Mouse (Mus musculus) midbrain, embryonic 10.5 days (tissue): ENCODE measurements around the gene Olfr1277. TPM values are rescaled to one million over a fixed set of nuclear protein-coding genes. Genes with fewer than 3 reads are reported as not detected.

Experiments used
- DNase-seq: peaks from one replicate; pipeline ENCODE4 v3.0.0-alpha.2; 2017; ENCODE audit warnings: low spot score
- H3K27ac ChIP-seq: fragments of 300-500 bp; sonication (generic); replicated peaks from 2 replicates; pipeline ENCODE4 v1.5.1; 2016; ENCODE audit warnings: mild to moderate bottlenecking
- H3K27me3 ChIP-seq: fragments of 300-500 bp; sonication (generic); 2 replicates; pipeline ENCODE4 v1.6.1; 2016; ENCODE audit warnings: low read depth, mild to moderate bottlenecking; ENCODE audit not compliant: poor library complexity, severe bottlenecking
- H3K36me3 ChIP-seq: fragments of 300-500 bp; sonication (generic); 2 replicates; pipeline ENCODE4 v1.6.1; 2016; ENCODE audit warnings: mild to moderate bottlenecking, moderate library complexity
- H3K4me1 ChIP-seq: fragments of 300-500 bp; sonication (generic); 2 replicates; pipeline ENCODE4 v1.6.1; 2016
- H3K4me3 ChIP-seq: fragments of 300-500 bp; sonication (generic); 2 replicates; pipeline ENCODE4 v1.5.1; 2016; ENCODE audit warnings: mild to moderate bottlenecking, moderate library complexity
- H3K9me3 ChIP-seq: fragments of 300-500 bp; sonication (generic); replicated peaks from 2 replicates; pipeline ENCODE4 v1.6.1; 2016; ENCODE audit warnings: mild to moderate bottlenecking
- WGBS: fragments of 180-500 bp; shearing (Covaris S2); methylation state at CpG from one replicate; pipeline ENCODE4 v1.1.7; 2016; 5-methylcytosine and 5-hydroxymethylcytosine counted together
- polyA plus RNA-seq: library from polyadenylated mRNA; unstranded; fragments of >200 nt; fragmentation: Nextera tagmentation; extraction: Ambion mirVana; gene quantifications from 2 replicates; pipeline ENCODE4 v1.2.1, GENCODE M21; 2016

Olfr1277 gene
- not detected in 2 replicates for polyA plus RNA-seq

- no peaks in the 10 kb centered on the region for H3K36me3 ChIP-seq
- H3K4me3 ChIP-seq, result no peak within 1 kb of the TSS
- 83% methylated on average over 2 of the region's 2 CpGs for WGBS
- H3K27me3 ChIP-seq, result no peaks in the 10 kb centered on the region
- H3K9me3 ChIP-seq, result no peaks in the 10 kb centered on the region
- no peak within 1 kb of the TSS for H3K27ac ChIP-seq
- DNase-seq, result no peak
- no peaks in the 10 kb centered on the region for H3K4me1 ChIP-seq
Measured at GRCm38 (mm10) chr2:111274006-111274405, at the start of gene Olfr1277. TSS of gene Olfr1277 (minus strand) at chr2:111274106.

- no peak within 1 kb of the TSS for H3K4me3 ChIP-seq
- no peaks in the 10 kb centered on the region for H3K27me3 ChIP-seq
- no peak for DNase-seq
- no peaks in the 10 kb centered on the region for H3K4me1 ChIP-seq
- no peak within 1 kb of the TSS for H3K27ac ChIP-seq
- H3K9me3 ChIP-seq, result no peaks in the 10 kb centered on the region
- H3K36me3 ChIP-seq, result no peaks in the 10 kb centered on the region
Measured at GRCm38 (mm10) chr2:111313717-111314116, 39.8 kb upstream of the Olfr1277 start, which contains the start of gene Olfr1280. TSS of gene Olfr1280 (plus strand) at chr2:111314017.

- Histone ChIP-seq H3K27me3 (no peaks in the 10 kb centered on the region), H3K27ac (no peak within 1 kb of the TSS), H3K4me3 (no peak within 1 kb of the TSS), H3K9me3 (no peaks in the 10 kb centered on the region), H3K4me1 (no peaks in the 10 kb centered on the region), H3K36me3 (no peaks in the 10 kb centered on the region)
- no peak for DNase-seq
Measured at GRCm38 (mm10) chr2:111300374-111300773, 26.5 kb upstream of the Olfr1277 start, which contains the start of gene Olfr1279. TSS of gene Olfr1279 (plus strand) at chr2:111300635.

- Histone ChIP-seq H3K36me3 (no peaks in the 10 kb centered on the region), H3K4me1 (no peaks in the 10 kb centered on the region), H3K4me3 (no peak overlapping the region), H3K27me3 (no peaks in the 10 kb centered on the region), H3K27ac (no peak overlapping the region), H3K9me3 (no peaks in the 10 kb centered on the region)
- no peak for DNase-seq
Measured at GRCm38 (mm10) chr2:111298541-111298940, 24.6 kb upstream of the Olfr1277 start.

- Histone ChIP-seq H3K9me3 (no peaks in the 10 kb centered on the region), H3K4me1 (no peaks in the 10 kb centered on the region), H3K36me3 (no peaks in the 10 kb centered on the region), H3K4me3 (no peak within 1 kb of the TSS), H3K27ac (no peak within 1 kb of the TSS), H3K27me3 (no peaks in the 10 kb centered on the region)
- no peak for DNase-seq
Measured at GRCm38 (mm10) chr2:111289836-111290235, 15.9 kb upstream of the Olfr1277 start, which contains the start of gene Olfr1278. TSS of gene Olfr1278 (plus strand) at chr2:111290136.

- Histone ChIP-seq H3K9me3 (no peaks in the 10 kb centered on the region), H3K4me3 (no peak within 1 kb of the TSS), H3K27me3 (no peaks in the 10 kb centered on the region), H3K27ac (no peak within 1 kb of the TSS), H3K36me3 (no peaks in the 10 kb centered on the region), H3K4me1 (no peaks in the 10 kb centered on the region)
- DNase-seq, result no peak
Measured at GRCm38 (mm10) chr2:111254216-111254615, 19.7 kb downstream of the Olfr1277 start, which contains the start of gene Olfr1276. TSS of gene Olfr1276 (plus strand) at chr2:111254516.

- Histone ChIP-seq H3K4me3 (no peak within 1 kb of the TSS), H3K27ac (no peak within 1 kb of the TSS), H3K9me3 (no peaks in the 10 kb centered on the region), H3K4me1 (no peaks in the 10 kb centered on the region), H3K27me3 (no peaks in the 10 kb centered on the region), H3K36me3 (no peaks in the 10 kb centered on the region)
- DNase-seq, result no peak
- WGBS, result 90% methylated on average over 1 of the region's 1 CpGs
Measured at GRCm38 (mm10) chr2:111235186-111235585, 38.7 kb downstream of the Olfr1277 start, which contains the start of gene Olfr1275. TSS of gene Olfr1275 (minus strand) at chr2:111235286.

- Histone ChIP-seq H3K4me3 (no peak within 1 kb of the TSS), H3K27ac (no peak within 1 kb of the TSS), H3K27me3 (no peaks in the 10 kb centered on the region), H3K9me3 (no peaks in the 10 kb centered on the region), H3K4me1 (no peaks in the 10 kb centered on the region), H3K36me3 (no peaks in the 10 kb centered on the region)
- 89% methylated on average over 6 of the region's 6 CpGs for WGBS
- no peak for DNase-seq
Measured at GRCm38 (mm10) chr2:111229502-111229901, 44.4 kb downstream of the Olfr1277 start, which contains the start of gene 4930430A15Rik. TSS of gene 4930430A15Rik (minus strand) at chr2:111229602.

Other genes with a start within 250 kb of the Olfr1277 start
- not detected in 2 replicates for gene Gm13941, start 168.1 kb downstream of the Olfr1277 start, polyA plus RNA-seq
- gene Gm15130, start 121.2 kb downstream of the Olfr1277 start, polyA plus RNA-seq, result not detected in 2 replicates
- gene 4930430A15Rik, start 44.5 kb downstream of the Olfr1277 start, polyA plus RNA-seq, result not detected in 2 replicates
- gene Olfr1275, start 38.8 kb downstream of the Olfr1277 start, polyA plus RNA-seq, result not detected in 2 replicates
- not detected in 2 replicates for gene Olfr1276, start 19.6 kb downstream of the Olfr1277 start, polyA plus RNA-seq
- not detected in 2 replicates for gene Olfr1278, start 16.0 kb upstream of the Olfr1277 start, polyA plus RNA-seq
- not detected in 2 replicates for gene Olfr1279, start 26.5 kb upstream of the Olfr1277 start, polyA plus RNA-seq
- not detected in 2 replicates for gene Olfr1280, start 39.9 kb upstream of the Olfr1277 start, polyA plus RNA-seq
- not detected in 2 replicates for gene Olfr1281, start 52.4 kb upstream of the Olfr1277 start, polyA plus RNA-seq
- not detected in 2 replicates for gene Olfr1282, start 62.0 kb upstream of the Olfr1277 start, polyA plus RNA-seq
- not detected in 2 replicates for gene Olfr1283, start 92.7 kb upstream of the Olfr1277 start, polyA plus RNA-seq
- gene Olfr1284, start 101.4 kb upstream of the Olfr1277 start, polyA plus RNA-seq, result not detected in 2 replicates
- not detected in 2 replicates for gene Olfr1286, start 149.0 kb upstream of the Olfr1277 start, polyA plus RNA-seq
- not detected in 2 replicates for gene Olfr1287, start 175.0 kb upstream of the Olfr1277 start, polyA plus RNA-seq
- gene Olfr1288, start 200.0 kb upstream of the Olfr1277 start, polyA plus RNA-seq, result not detected in 2 replicates
- not detected in 2 replicates for gene Olfr1289, start 206.7 kb upstream of the Olfr1277 start, polyA plus RNA-seq
- not detected in 2 replicates for gene Olfr1290, start 219.7 kb upstream of the Olfr1277 start, polyA plus RNA-seq
- not detected in 2 replicates for gene Olfr1291-ps1, start 223.1 kb upstream of the Olfr1277 start, polyA plus RNA-seq